Mouse (Mus musculus): ENCODE results near the gene Hao2. TPM values are rescaled to one million over a fixed set of nuclear protein-coding genes. Genes with fewer than 3 reads are reported as not detected.

Gene Hao2
- polyA plus RNA-seq, 1 experiment from 2014 or later: not detected

- DNase-seq (ENCODE audit: low spot score) (no peak), ATAC-seq (no peak)
- no peak for TF ChIP-seq CTCF (IDR thresholded peaks at IDR 0.05)
- no peak for TF ChIP-seq EP300 (IDR thresholded peaks at IDR 0.05)
- Histone ChIP-seq H3K27me3 (replicated peaks; ENCODE audit: insufficient read depth, low read length) (no peaks in the 10 kb centered on the region), H3K9ac (replicated peaks; ENCODE audit: low read depth) (no peak overlapping the region), H3K27ac (ENCODE audit: low read length) (no peak overlapping the region), H3K4me2 (replicated peaks; ENCODE audit: low read depth, low read length) (no peak overlapping the region), H3K9me3 (ENCODE audit: low read length) (no peaks in the 10 kb centered on the region), H3K4me3 (ENCODE audit: low read depth, low read length) (no peak overlapping the region), H3K4me1 (ENCODE audit: insufficient read depth, low read depth, low read length) (no peaks in the 10 kb centered on the region), H3K36me3 (ENCODE audit: insufficient read depth, low read length) (no peaks in the 10 kb centered on the region)
- 74% methylated on average over 2 of the region's 2 CpGs for WGBS
Observed at GRCm38 (mm10) chr3:98868219-98868618, 24.8 kb downstream of the Hao2 start.

DNA sequence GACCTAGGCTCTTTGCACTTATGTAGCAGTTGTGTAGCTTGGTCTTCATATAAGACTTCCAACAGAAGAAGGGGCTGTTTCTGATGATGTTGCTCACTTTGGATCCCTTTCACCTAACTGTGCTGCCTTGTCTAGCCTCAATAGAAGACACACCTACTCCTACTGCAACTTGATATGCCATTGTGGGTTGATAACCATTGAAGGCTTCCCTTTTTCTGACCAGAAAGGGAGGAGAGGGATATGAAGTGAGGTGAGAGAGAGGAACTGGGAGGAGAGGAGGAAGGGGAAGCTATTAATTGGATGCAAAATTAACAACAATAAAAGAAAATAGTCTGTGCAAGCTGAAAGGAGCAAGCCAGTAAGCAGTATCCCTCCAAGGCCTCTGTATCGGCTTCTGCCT lies 30.2 kb downstream of the Hao2 start:
- Histone ChIP-seq H3K4me1 (ENCODE audit: insufficient read depth, low read depth, low read length) (no peaks in the 10 kb centered on the region), H3K4me3 (ENCODE audit: low read depth, low read length) (no peak overlapping the region), H3K36me3 (ENCODE audit: insufficient read depth, low read length) (no peaks in the 10 kb centered on the region), H3K27ac (ENCODE audit: low read length) (no peak overlapping the region), H3K27me3 (replicated peaks; ENCODE audit: insufficient read depth, low read length) (no peaks in the 10 kb centered on the region), H3K9me3 (ENCODE audit: low read length) (no peaks in the 10 kb centered on the region), H3K4me2 (replicated peaks; ENCODE audit: low read depth, low read length) (no peak overlapping the region), H3K9ac (replicated peaks; ENCODE audit: low read depth) (no peak overlapping the region)
- no peak for DNase-seq (ENCODE audit: low spot score)
- no peak for ATAC-seq
- TF ChIP-seq CTCF (IDR thresholded peaks at IDR 0.05): no peak
- 86% methylated on average over 1 of the region's 1 CpGs for WGBS

DNA sequence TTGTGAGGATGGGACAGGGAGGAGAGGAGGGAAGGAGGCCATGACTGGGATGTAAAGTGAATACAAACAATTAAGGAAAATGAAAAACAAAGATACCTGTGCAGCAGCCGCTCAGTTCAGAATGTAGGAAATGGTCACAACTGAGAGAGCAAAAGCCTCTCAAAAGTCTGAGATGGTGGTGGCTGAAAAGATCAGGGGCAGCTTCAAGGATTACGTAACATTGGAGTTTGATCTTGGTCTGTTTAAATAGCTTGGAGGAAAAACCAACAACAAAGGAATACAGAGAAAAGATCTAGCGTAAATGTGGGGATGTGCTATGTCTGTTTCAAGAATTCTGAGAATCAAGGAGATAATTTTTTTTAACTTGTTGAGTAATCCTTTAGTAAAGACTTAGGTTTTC lies 33.5 kb downstream of the Hao2 start, which contains the start of gene Hsd3b1:
Gene Hsd3b1 (minus strand): TSS at position 219 of the 400 bp plus-strand sequence.
- WGBS: 68% methylated on average over 3 of the region's 3 CpGs
- Histone ChIP-seq H3K4me3 (ENCODE audit: low read depth, low read length) (no peak within 1 kb of the TSS), H3K36me3 (ENCODE audit: insufficient read depth, low read length) (no peaks in the 10 kb centered on the region), H3K9ac (replicated peaks; ENCODE audit: low read depth) (no peak within 1 kb of the TSS), H3K27ac (ENCODE audit: low read length) (no peak within 1 kb of the TSS), H3K4me1 (ENCODE audit: insufficient read depth, low read depth, low read length) (no peaks in the 10 kb centered on the region), H3K9me3 (ENCODE audit: low read length) (no peaks in the 10 kb centered on the region), H3K27me3 (replicated peaks; ENCODE audit: insufficient read depth, low read length) (no peaks in the 10 kb centered on the region), H3K4me2 (replicated peaks; ENCODE audit: low read depth, low read length) (no peak within 1 kb of the TSS)
- TF ChIP-seq CTCF (IDR thresholded peaks at IDR 0.05): no peak
- no peak for TF ChIP-seq EP300 (IDR thresholded peaks at IDR 0.05)
- ATAC-seq (no peak), DNase-seq (ENCODE audit: low spot score) (no peak)

GRCm38 (mm10) chr3:98858051-98858450 lies 35.0 kb downstream of the Hao2 start:
- WGBS: 40% methylated on average over 2 of the region's 2 CpGs
- Histone ChIP-seq H3K27ac (ENCODE audit: low read length) (no peak overlapping the region), H3K4me3 (ENCODE audit: low read depth, low read length) (no peak overlapping the region), H3K4me2 (replicated peaks; ENCODE audit: low read depth, low read length) (no peak overlapping the region), H3K36me3 (ENCODE audit: insufficient read depth, low read length) (no peaks in the 10 kb centered on the region), H3K4me1 (ENCODE audit: insufficient read depth, low read depth, low read length) (no peaks in the 10 kb centered on the region), H3K9me3 (ENCODE audit: low read length) (no peaks in the 10 kb centered on the region), H3K9ac (replicated peaks; ENCODE audit: low read depth) (no peak overlapping the region), H3K27me3 (replicated peaks; ENCODE audit: insufficient read depth, low read length) (no peaks in the 10 kb centered on the region)
- ATAC-seq (no peak), DNase-seq (ENCODE audit: low spot score) (no peak)
- TF ChIP-seq EP300 (IDR thresholded peaks at IDR 0.05) (no peak), CTCF (IDR thresholded peaks at IDR 0.05) (no peak)

- DNase-seq (ENCODE audit: low spot score) (no peak), ATAC-seq (no peak)
- Histone ChIP-seq H3K27ac (ENCODE audit: low read length) (no peak overlapping the region), H3K27me3 (replicated peaks; ENCODE audit: insufficient read depth, low read length) (no peaks in the 10 kb centered on the region), H3K4me3 (ENCODE audit: low read depth, low read length) (no peak overlapping the region), H3K4me1 (ENCODE audit: insufficient read depth, low read depth, low read length) (no peaks in the 10 kb centered on the region), H3K9ac (replicated peaks; ENCODE audit: low read depth) (no peak overlapping the region), H3K36me3 (ENCODE audit: insufficient read depth, low read length) (no peaks in the 10 kb centered on the region), H3K9me3 (ENCODE audit: low read length) (no peaks in the 10 kb centered on the region), H3K4me2 (replicated peaks; ENCODE audit: low read depth, low read length) (no peak overlapping the region)
- TF ChIP-seq EP300 (IDR thresholded peaks at IDR 0.05) (no peak), CTCF (IDR thresholded peaks at IDR 0.05) (no peak)
- 26% methylated on average over 1 of the region's 1 CpGs for WGBS
Observed at GRCm38 (mm10) chr3:98856892-98857291, 36.1 kb downstream of the Hao2 start.

GRCm38 (mm10) chr3:98855160-98855559 lies 37.9 kb downstream of the Hao2 start:
- ATAC-seq (no peak), DNase-seq (ENCODE audit: low spot score) (no peak)
- H3K9me3 ChIP-seq (ENCODE audit: low read length): no peaks in the 10 kb centered on the region
- H3K4me3 ChIP-seq (ENCODE audit: low read depth, low read length): no peak overlapping the region
- H3K36me3 ChIP-seq (ENCODE audit: insufficient read depth, low read length): no peaks in the 10 kb centered on the region
- WGBS: 30% methylated on average over 3 of the region's 3 CpGs
- H3K27ac ChIP-seq (ENCODE audit: low read length): no peak overlapping the region
- H3K27me3 ChIP-seq (replicated peaks; ENCODE audit: insufficient read depth, low read length): no peaks in the 10 kb centered on the region
- TF ChIP-seq CTCF (IDR thresholded peaks at IDR 0.05): no peak
- no peak for TF ChIP-seq EP300 (IDR thresholded peaks at IDR 0.05)
- H3K4me1 ChIP-seq (ENCODE audit: insufficient read depth, low read depth, low read length): no peaks in the 10 kb centered on the region
- no peak overlapping the region for H3K4me2 ChIP-seq (replicated peaks; ENCODE audit: low read depth, low read length)
- H3K9ac ChIP-seq (replicated peaks; ENCODE audit: low read depth): no peak overlapping the region

GRCm38 (mm10) chr3:98853685-98854084 lies 39.4 kb downstream of the Hao2 start:
- TF ChIP-seq CTCF (IDR thresholded peaks at IDR 0.05) (no peak), EP300 (IDR thresholded peaks at IDR 0.05) (no peak)
- 2% methylated on average over 1 of the region's 1 CpGs for WGBS

More at GRCm38 (mm10) chr3:98853685-98854084, 39.4 kb downstream of the Hao2 start:
- Histone ChIP-seq H3K9ac (replicated peaks; ENCODE audit: low read depth) (no peak overlapping the region), H3K4me2 (replicated peaks; ENCODE audit: low read depth, low read length) (no peak overlapping the region), H3K27ac (ENCODE audit: low read length) (no peak overlapping the region), H3K4me1 (ENCODE audit: insufficient read depth, low read depth, low read length) (no peaks in the 10 kb centered on the region), H3K4me3 (ENCODE audit: low read depth, low read length) (no peak overlapping the region), H3K27me3 (replicated peaks; ENCODE audit: insufficient read depth, low read length) (no peaks in the 10 kb centered on the region), H3K9me3 (ENCODE audit: low read length) (no peaks in the 10 kb centered on the region), H3K36me3 (ENCODE audit: insufficient read depth, low read length) (no peaks in the 10 kb centered on the region)
- ATAC-seq (no peak), DNase-seq (ENCODE audit: low spot score) (no peak)
